Mouse (Mus musculus): ENCODE results near the gene Ptgfrn. TPM values are rescaled to one million over a fixed set of nuclear protein-coding genes. Genes with fewer than 3 reads are reported as not detected.
A peak's percentile ranks its signal among the peaks of the same experiment; 100 is the strongest.

Gene Ptgfrn
- total and polyA plus RNA-seq, 2 experiments from 2014 or later: 5.2 to 61.5 TPM

GRCm38 (mm10) chr3:101013005-101013404 is 97.1 kb downstream of the Ptgfrn start:
- DNase-seq (ENCODE audit: low spot score) (no peak), ATAC-seq (ENCODE audit: insufficient read depth, low read depth) (no peak)
- no peak overlapping the region for H3K27ac ChIP-seq (ENCODE audit: low read depth)
- no peak overlapping the region for H3K4me2 ChIP-seq (ENCODE audit: low read depth, low read length)
- H3K9me3 ChIP-seq (replicated peaks; ENCODE audit: control insufficient read depth, low read length): no peaks in the 10 kb centered on the region
- H3K27me3 ChIP-seq (ENCODE audit: control insufficient read depth, insufficient read depth, low read length): no peaks in the 10 kb centered on the region
- no peaks in the 10 kb centered on the region for H3K36me3 ChIP-seq (replicated peaks; ENCODE audit: control insufficient read depth, insufficient read depth, low read length)
- peaks cover 25% of the 10 kb centered on the region for H3K4me1 ChIP-seq (ENCODE audit: control insufficient read depth, insufficient read depth)
- H3K4me3 ChIP-seq (ENCODE audit: low read depth, low read length): no peak overlapping the region
- TF ChIP-seq EP300 (IDR thresholded peaks at IDR 0.05; ENCODE audit: low read depth): no peak
- no peak for TF ChIP-seq CTCF (IDR thresholded peaks at IDR 0.05; ENCODE audit: low read depth)
- H3K9ac ChIP-seq (replicated peaks; ENCODE audit: low read depth, low read length): no peak overlapping the region
- 94% methylated on average over 10 of the region's 10 CpGs for WGBS

GRCm38 (mm10) chr3:101012597-101012996 is 97.5 kb downstream of the Ptgfrn start:
- H3K36me3 ChIP-seq (replicated peaks; ENCODE audit: control insufficient read depth, insufficient read depth, low read length): no peaks in the 10 kb centered on the region
- ATAC-seq (ENCODE audit: insufficient read depth, low read depth) (no peak), DNase-seq (ENCODE audit: low spot score) (no peak)
- no peak overlapping the region for H3K9ac ChIP-seq (replicated peaks; ENCODE audit: low read depth, low read length)
- no peak for TF ChIP-seq CTCF (IDR thresholded peaks at IDR 0.05; ENCODE audit: low read depth)
- no peak for TF ChIP-seq EP300 (IDR thresholded peaks at IDR 0.05; ENCODE audit: low read depth)
- WGBS: 71% methylated on average over 8 of the region's 8 CpGs
- peak overlapping the region; percentile 56 for H3K27ac ChIP-seq (ENCODE audit: low read depth)
- H3K4me3 ChIP-seq (ENCODE audit: low read depth, low read length): no peak overlapping the region
- peaks cover 25% of the 10 kb centered on the region for H3K4me1 ChIP-seq (ENCODE audit: control insufficient read depth, insufficient read depth)
- no peaks in the 10 kb centered on the region for H3K27me3 ChIP-seq (ENCODE audit: control insufficient read depth, insufficient read depth, low read length)
- H3K4me2 ChIP-seq (ENCODE audit: low read depth, low read length): no peak overlapping the region
- no peaks in the 10 kb centered on the region for H3K9me3 ChIP-seq (replicated peaks; ENCODE audit: control insufficient read depth, low read length)

DNA sequence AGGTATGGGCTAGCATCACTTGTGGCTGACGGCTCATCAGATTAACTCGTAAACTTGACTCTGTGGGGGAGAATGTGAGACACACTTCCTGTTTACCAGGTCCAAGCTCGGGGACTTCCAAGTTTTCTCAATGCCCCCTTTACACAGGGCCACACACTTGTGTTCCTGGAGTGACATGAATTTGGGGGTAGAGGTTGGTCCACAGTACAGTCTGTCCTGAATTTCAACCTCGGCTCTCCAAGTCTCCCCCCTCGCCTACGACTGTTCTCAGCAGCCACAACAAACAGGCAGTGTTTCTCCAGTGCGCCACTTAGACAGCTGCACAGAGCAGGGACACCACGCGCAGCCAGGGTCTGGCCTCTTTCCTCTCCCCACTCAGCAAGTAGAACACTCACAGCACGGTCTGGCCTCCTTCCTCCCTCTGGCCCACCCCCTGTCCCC is 97.9 kb downstream of the Ptgfrn start:
- DNase-seq (ENCODE audit: low spot score): no peak
- peak; percentile 89 for ATAC-seq (ENCODE audit: insufficient read depth, low read depth)
- WGBS: 25% methylated on average over 10 of the region's 10 CpGs
- no peaks in the 10 kb centered on the region for H3K36me3 ChIP-seq (replicated peaks; ENCODE audit: control insufficient read depth, insufficient read depth, low read length)
- H3K4me1 ChIP-seq (ENCODE audit: control insufficient read depth, insufficient read depth): peaks cover 25% of the 10 kb centered on the region
- peak overlapping the region; percentile 56 for H3K27ac ChIP-seq (ENCODE audit: low read depth)
- no peaks in the 10 kb centered on the region for H3K27me3 ChIP-seq (ENCODE audit: control insufficient read depth, insufficient read depth, low read length)
- H3K9ac ChIP-seq (replicated peaks; ENCODE audit: low read depth, low read length): 0 out of 2 replicates have a peak overlapping the region, but pooled peaks have one; percentile 26
- H3K4me3 ChIP-seq (ENCODE audit: low read depth, low read length): no peak overlapping the region
- no peaks in the 10 kb centered on the region for H3K9me3 ChIP-seq (replicated peaks; ENCODE audit: control insufficient read depth, low read length)
- no peak for TF ChIP-seq EP300 (IDR thresholded peaks at IDR 0.05; ENCODE audit: low read depth)
- no peak for TF ChIP-seq CTCF (IDR thresholded peaks at IDR 0.05; ENCODE audit: low read depth)
- no peak overlapping the region; the same call in 1 of the 2 replicates for H3K4me2 ChIP-seq (ENCODE audit: low read depth, low read length)

DNA sequence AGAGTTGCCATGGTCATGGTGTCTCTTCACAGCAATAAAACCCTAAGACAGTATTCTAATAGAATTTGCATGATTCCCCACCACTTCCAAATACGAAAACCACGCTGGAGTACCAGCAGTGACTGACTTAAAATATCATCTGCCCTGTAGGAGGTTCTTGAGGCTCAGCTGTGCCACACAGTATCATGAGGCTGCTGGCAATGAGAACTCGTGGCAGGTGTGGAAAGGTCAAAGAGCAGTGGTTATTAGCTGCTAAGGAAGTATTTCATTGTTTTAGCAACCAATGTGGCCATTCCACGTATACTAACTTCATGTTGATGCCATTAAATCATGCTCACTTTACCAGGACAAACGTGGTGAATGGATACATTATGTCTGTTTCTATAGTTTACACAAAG is 98.9 kb downstream of the Ptgfrn start:
- H3K4me1 ChIP-seq (ENCODE audit: control insufficient read depth, insufficient read depth): peaks cover 25% of the 10 kb centered on the region
- DNase-seq (ENCODE audit: low spot score): no peak
- TF ChIP-seq CTCF (IDR thresholded peaks at IDR 0.05; ENCODE audit: low read depth) (no peak), EP300 (IDR thresholded peaks at IDR 0.05; ENCODE audit: low read depth) (no peak)

GRCm38 (mm10) chr3:101010589-101011202 is 99.4 kb downstream of the Ptgfrn start:
- no peak overlapping the region for H3K9ac ChIP-seq (replicated peaks; ENCODE audit: low read depth, low read length)
- H3K36me3 ChIP-seq (replicated peaks; ENCODE audit: control insufficient read depth, insufficient read depth, low read length): no peaks in the 10 kb centered on the region
- no peaks in the 10 kb centered on the region for H3K9me3 ChIP-seq (replicated peaks; ENCODE audit: control insufficient read depth, low read length)
- no peak for ATAC-seq (ENCODE audit: insufficient read depth, low read depth)
- H3K27me3 ChIP-seq (ENCODE audit: control insufficient read depth, insufficient read depth, low read length): no peaks in the 10 kb centered on the region
- no peak overlapping the region for H3K4me3 ChIP-seq (ENCODE audit: low read depth, low read length)
- WGBS: 88% methylated on average over 4 of the region's 4 CpGs
- TF ChIP-seq CTCF (IDR thresholded peaks at IDR 0.05; ENCODE audit: low read depth) (no peak), EP300 (IDR thresholded peaks at IDR 0.05; ENCODE audit: low read depth) (no peak)
- H3K4me2 ChIP-seq (ENCODE audit: low read depth, low read length): no peak overlapping the region
- DNase-seq (ENCODE audit: low spot score): no peak
- H3K27ac ChIP-seq (ENCODE audit: low read depth): no peak overlapping the region
- peaks cover 22% of the 10 kb centered on the region for H3K4me1 ChIP-seq (ENCODE audit: control insufficient read depth, insufficient read depth)

More for the DNA sequence above, 98.9 kb downstream of the Ptgfrn start:
- Histone ChIP-seq H3K4me3 (ENCODE audit: low read depth, low read length) (no peak overlapping the region), H3K4me2 (ENCODE audit: low read depth, low read length) (no peak overlapping the region), H3K27ac (ENCODE audit: low read depth) (no peak overlapping the region), H3K27me3 (ENCODE audit: control insufficient read depth, insufficient read depth, low read length) (no peaks in the 10 kb centered on the region), H3K9me3 (replicated peaks; ENCODE audit: control insufficient read depth, low read length) (no peaks in the 10 kb centered on the region), H3K36me3 (replicated peaks; ENCODE audit: control insufficient read depth, insufficient read depth, low read length) (no peaks in the 10 kb centered on the region), H3K9ac (replicated peaks; ENCODE audit: low read depth, low read length) (no peak overlapping the region)
- no peak for ATAC-seq (ENCODE audit: insufficient read depth, low read depth)
- WGBS: 75% methylated on average over 5 of the region's 5 CpGs

Data from heart, postnatal 0 days (tissue).